Mouse (Mus musculus) hindbrain, embryonic 12.5 days (tissue): ENCODE results near the gene Rab40c. TPM values are rescaled to one million over a fixed set of nuclear protein-coding genes. Genes with fewer than 3 reads are reported as not detected.
A peak's percentile ranks its signal among the peaks of the same experiment; 100 is the strongest.

Experiments used
- ATAC-seq: fragments of 200-750 bp; cut with Nextera tagmentation; 2 replicates; pipeline ENCODE4 v1.8.0; 2017; ENCODE audit warnings: moderate TSS enrichment; ENCODE audit not compliant: low FRiP score
- H3K27ac ChIP-seq: fragments of 300-500 bp; sonication (generic); 2 replicates; pipeline ENCODE4 v1.5.1; 2016; ENCODE audit warnings: mild to moderate bottlenecking
- H3K27me3 ChIP-seq: fragments of 300-500 bp; sonication (generic); 2 replicates; pipeline ENCODE4 v1.6.1; 2016; ENCODE audit warnings: mild to moderate bottlenecking
- H3K36me3 ChIP-seq: fragments of 300-500 bp; sonication (generic); 2 replicates; pipeline ENCODE4 v1.6.1; 2016; ENCODE audit warnings: mild to moderate bottlenecking
- H3K4me1 ChIP-seq: fragments of 300-500 bp; sonication (generic); 2 replicates; pipeline ENCODE4 v1.6.1; 2016
- H3K4me2 ChIP-seq: fragments of 300-500 bp; sonication (generic); replicated peaks from 2 replicates; pipeline ENCODE4 v1.6.1; 2016; ENCODE audit warnings: mild to moderate bottlenecking
- H3K4me3 ChIP-seq: fragments of 300-500 bp; sonication (generic); 2 replicates; pipeline ENCODE4 v1.5.1; 2016; ENCODE audit warnings: mild to moderate bottlenecking
- H3K9ac ChIP-seq: fragments of 300-500 bp; sonication (generic); 2 replicates; pipeline ENCODE4 v1.6.1; 2016; ENCODE audit warnings: mild to moderate bottlenecking, moderate library complexity
- H3K9me3 ChIP-seq: fragments of 300-500 bp; sonication (generic); replicated peaks from 2 replicates; pipeline ENCODE4 v1.6.1; 2016; ENCODE audit warnings: mild to moderate bottlenecking
- WGBS: fragments of 180-500 bp; shearing (Covaris S2); methylation state at CpG from one replicate; pipeline ENCODE4 v1.1.7; 2016; 5-methylcytosine and 5-hydroxymethylcytosine counted together
- polyA plus RNA-seq: library from polyadenylated mRNA; unstranded; fragments of >200 nt; fragmentation: Nextera tagmentation; extraction: Ambion mirVana; gene quantifications from 2 replicates; pipeline ENCODE4 v1.2.1, GENCODE M21; 2016

Rab40c gene
- polyA plus RNA-seq, 1 experiment from 2014 or later = 43.6 TPM

DNA sequence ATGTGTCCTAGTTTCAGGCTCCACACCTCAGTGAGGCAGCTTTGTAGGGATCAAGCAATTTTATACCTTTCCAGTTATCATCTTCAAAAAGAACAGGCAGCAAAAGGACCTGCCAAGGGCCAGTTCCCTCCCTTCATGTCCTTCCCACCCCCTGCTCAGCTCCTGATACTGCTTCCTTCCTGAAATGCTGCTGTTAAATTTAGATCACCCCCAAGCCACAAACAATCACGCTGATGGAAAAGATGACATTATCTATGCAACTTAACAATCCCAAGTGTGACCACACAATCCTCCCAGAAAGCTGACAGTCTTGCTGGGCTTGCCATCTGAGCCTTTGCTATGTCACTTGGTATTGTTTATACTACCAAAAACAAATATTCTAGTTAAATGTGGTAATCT, 5.7 kb downstream of the Rab40c start:
- no peaks in the 10 kb centered on the region for H3K9me3 ChIP-seq
- no peaks in the 10 kb centered on the region for H3K27me3 ChIP-seq
- H3K27ac ChIP-seq = no peak overlapping the region
- no peak for ATAC-seq
- peaks cover 19% of the 10 kb centered on the region for H3K36me3 ChIP-seq
- H3K4me3 ChIP-seq = no peak overlapping the region
- WGBS = 94% methylated on average over 1 of the region's 1 CpGs
- H3K4me1 ChIP-seq = peaks cover 18% of the 10 kb centered on the region
- no peak overlapping the region for H3K4me2 ChIP-seq
- H3K9ac ChIP-seq = no peak overlapping the region

DNA sequence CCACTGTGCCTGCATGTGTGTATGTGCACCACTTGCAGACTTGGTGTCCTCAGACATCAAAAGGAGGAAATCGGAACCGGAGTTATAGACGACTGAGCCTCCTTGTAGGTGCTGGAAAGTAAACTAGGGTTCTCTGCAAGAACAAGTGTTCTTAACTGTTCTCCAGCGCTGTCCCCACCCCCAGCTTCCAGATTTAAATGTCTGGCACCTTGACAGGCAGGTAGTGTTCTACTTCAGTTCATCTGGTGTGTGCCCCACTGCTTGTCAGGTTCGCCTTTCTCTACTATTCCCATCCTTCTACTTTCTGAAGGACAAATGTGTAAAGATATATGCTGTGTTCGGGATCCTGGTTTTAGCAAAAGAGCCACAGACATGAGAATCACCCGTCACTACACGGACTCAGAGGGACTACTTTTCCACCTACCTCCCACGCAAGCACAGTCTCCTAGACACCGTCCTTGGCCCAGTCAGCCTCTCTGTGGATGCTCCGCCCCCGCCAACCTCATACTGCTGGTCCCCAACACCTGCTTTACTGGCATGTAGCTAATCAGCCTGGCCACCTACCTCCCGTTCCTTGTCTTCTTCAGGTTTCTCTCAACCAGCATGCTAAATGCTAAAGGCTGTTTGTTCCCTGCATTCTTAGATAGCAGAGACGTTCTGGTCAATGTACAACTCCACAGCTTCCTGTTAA, 6.2 kb downstream of the Rab40c start:
- no peaks in the 10 kb centered on the region for H3K9me3 ChIP-seq
- H3K27me3 ChIP-seq = no peaks in the 10 kb centered on the region
- peaks cover 19% of the 10 kb centered on the region for H3K36me3 ChIP-seq
- H3K4me1 ChIP-seq = peaks cover 13% of the 10 kb centered on the region
- H3K9ac ChIP-seq = no peak overlapping the region
- H3K4me3 ChIP-seq = no peak overlapping the region
- no peak for ATAC-seq
- WGBS = 91% methylated on average over 14 of the region's 14 CpGs
- no peak overlapping the region for H3K4me2 ChIP-seq
- H3K27ac ChIP-seq = no peak overlapping the region

DNA sequence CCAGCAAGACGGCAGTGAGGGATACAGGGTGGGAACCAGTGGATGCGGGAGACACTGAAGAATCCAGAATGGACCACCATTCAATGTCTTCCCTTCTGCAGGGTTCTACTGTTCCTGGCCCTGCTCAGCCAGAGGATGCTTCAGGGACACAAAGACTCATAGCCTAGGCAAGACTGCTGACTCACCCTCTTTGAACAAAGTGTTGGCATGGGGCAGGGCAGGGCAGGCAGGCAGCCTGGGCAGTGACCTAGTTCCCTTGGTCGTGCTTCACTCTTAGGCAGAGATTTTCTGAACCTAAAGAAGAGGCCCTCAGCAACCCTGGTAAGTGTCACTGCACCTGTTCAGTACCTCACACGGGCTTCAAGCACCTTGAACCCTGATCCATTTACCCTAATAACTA, 7.7 kb downstream of the Rab40c start:
- Histone ChIP-seq H3K4me3 (no peak overlapping the region), H3K4me2 (no peak overlapping the region), H3K9ac (no peak overlapping the region), H3K4me1 (no peaks in the 10 kb centered on the region; the same call in 1 of the 2 replicates), H3K9me3 (no peaks in the 10 kb centered on the region), H3K27me3 (no peaks in the 10 kb centered on the region), H3K27ac (no peak overlapping the region), H3K36me3 (peaks cover 11% of the 10 kb centered on the region)
- ATAC-seq = no peak
- 85% methylated on average over 4 of the region's 4 CpGs for WGBS

DNA sequence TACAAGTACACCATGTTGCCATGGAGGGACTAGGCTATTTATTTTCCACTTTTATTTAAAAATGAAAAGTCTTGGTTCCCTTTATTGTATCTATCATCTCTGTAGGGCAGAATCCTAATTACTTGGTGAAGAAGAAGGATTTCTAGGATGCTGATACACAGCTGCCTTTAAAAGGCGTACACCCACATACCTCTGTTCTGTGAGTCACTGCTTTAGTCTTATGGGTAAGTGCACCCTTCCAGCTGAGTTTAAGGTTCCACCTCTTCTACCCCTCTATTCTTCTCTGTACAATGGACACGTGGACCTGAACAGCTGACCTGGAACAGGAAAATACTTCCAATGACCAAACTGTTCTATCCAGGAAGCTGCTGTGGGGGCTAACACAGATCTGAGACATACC, 11.9 kb downstream of the Rab40c start:
- Histone ChIP-seq H3K4me3 (no peak overlapping the region), H3K36me3 (peaks cover 8% of the 10 kb centered on the region), H3K27ac (no peak overlapping the region), H3K9me3 (no peaks in the 10 kb centered on the region), H3K4me1 (no peaks in the 10 kb centered on the region), H3K27me3 (no peaks in the 10 kb centered on the region), H3K4me2 (no peak overlapping the region), H3K9ac (no peak overlapping the region)
- ATAC-seq = no peak
- WGBS = 88% methylated on average over 2 of the region's 2 CpGs

DNA sequence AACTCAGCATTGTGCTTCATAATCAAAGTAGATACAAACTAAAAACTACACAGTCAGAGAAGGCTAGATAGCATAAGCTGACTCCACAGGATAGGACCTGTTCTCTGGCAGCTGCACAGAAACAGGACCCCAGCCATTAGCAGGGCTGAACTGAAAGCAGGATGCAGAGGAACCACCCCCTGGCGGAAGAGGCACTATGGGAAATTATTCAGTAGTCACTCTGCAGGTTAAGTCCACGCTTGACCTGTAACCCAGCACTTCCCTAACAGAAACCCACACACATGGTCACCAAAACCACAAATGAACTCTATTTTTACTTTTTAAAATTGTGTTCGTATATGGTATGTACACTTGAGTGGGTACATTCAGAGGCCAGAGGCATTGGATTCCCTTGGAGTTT, 16.5 kb downstream of the Rab40c start:
- H3K9ac ChIP-seq = no peak overlapping the region
- no peaks in the 10 kb centered on the region for H3K27me3 ChIP-seq
- no peak overlapping the region for H3K27ac ChIP-seq
- no peak for ATAC-seq
- WGBS = 90% methylated on average over 3 of the region's 3 CpGs
- no peak overlapping the region for H3K4me3 ChIP-seq
- H3K9me3 ChIP-seq = no peaks in the 10 kb centered on the region
- H3K4me2 ChIP-seq = no peak overlapping the region
- no peaks in the 10 kb centered on the region for H3K4me1 ChIP-seq
- peaks cover 8% of the 10 kb centered on the region for H3K36me3 ChIP-seq

DNA sequence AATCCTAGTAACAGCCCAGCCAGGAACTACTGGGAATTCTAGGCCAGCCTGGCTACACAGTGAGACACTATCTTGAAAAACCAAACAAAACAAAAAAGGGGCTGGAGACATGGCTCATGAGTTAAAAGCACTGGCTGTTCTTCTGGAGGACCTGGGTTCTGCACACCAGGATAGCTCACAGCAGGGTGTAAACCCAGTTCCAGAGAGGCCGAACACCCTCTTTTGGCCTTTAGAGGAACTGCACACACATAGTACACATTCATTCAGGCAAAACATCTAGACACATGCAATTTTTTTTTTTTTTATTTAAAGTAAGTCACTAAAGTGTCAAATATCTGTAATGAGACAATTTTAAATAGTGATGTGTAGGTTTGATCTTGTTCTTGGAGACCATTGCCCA, 19.3 kb downstream of the Rab40c start:
- Histone ChIP-seq H3K9ac (no peak overlapping the region), H3K4me3 (no peak overlapping the region), H3K9me3 (no peaks in the 10 kb centered on the region), H3K4me1 (peaks cover 5% of the 10 kb centered on the region; the same call in 1 of the 2 replicates), H3K36me3 (peaks cover 8% of the 10 kb centered on the region), H3K27me3 (no peaks in the 10 kb centered on the region), H3K4me2 (no peak overlapping the region), H3K27ac (no peak overlapping the region)
- no peak for ATAC-seq
- WGBS = 91% methylated on average over 1 of the region's 1 CpGs

DNA sequence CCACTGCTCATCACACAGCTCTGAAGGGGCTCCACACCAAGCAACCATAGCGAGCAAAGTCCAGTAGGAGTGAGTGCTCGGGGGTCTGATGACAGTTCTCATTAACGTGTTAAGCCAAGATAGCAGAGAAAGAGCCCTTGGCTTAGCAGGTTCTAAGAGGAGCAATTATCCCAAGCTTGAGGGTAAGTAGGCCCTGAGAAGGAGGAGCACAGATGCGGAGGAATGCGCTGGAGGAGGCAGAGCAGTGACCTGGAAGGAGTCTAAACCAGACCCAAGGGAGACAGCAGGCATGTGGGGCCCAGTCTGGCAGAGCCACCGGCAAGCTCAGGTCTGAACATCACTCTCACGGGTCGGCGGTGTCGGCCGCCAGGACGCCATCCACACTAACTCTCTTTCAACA, 23.6 kb downstream of the Rab40c start:
- H3K36me3 ChIP-seq = peaks cover 7% of the 10 kb centered on the region
- peaks cover 9% of the 10 kb centered on the region; the same call in 1 of the 2 replicates for H3K4me1 ChIP-seq
- no peak overlapping the region for H3K9ac ChIP-seq
- no peak for ATAC-seq
- H3K4me2 ChIP-seq = no peak overlapping the region
- H3K9me3 ChIP-seq = no peaks in the 10 kb centered on the region
- no peaks in the 10 kb centered on the region for H3K27me3 ChIP-seq
- no peak overlapping the region for H3K4me3 ChIP-seq
- WGBS = 52% methylated on average over 12 of the region's 12 CpGs
- no peak overlapping the region for H3K27ac ChIP-seq

DNA sequence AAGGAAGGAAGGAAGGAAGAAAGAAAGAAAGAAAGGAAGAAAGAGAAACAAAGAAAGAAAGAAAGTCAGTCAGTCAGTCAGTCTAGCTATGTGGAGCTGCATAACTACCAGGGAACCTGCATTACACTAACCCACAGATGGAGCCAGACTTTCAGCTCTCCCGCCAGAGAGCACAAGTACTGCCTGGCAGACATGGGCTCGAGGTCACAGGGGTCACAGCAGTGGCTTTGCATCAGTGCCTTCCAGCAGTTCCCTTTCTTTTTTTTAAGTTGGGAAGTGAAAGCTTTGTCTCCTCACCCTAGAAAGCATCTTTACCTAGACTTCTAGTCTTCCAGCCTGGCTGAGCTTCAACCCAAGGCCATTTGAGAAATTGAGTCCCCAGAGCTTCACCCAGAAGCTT, 24.1 kb downstream of the Rab40c start:
- Histone ChIP-seq H3K27me3 (no peaks in the 10 kb centered on the region), H3K4me1 (peaks cover 9% of the 10 kb centered on the region; the same call in 1 of the 2 replicates), H3K4me3 (no peak overlapping the region), H3K36me3 (peaks cover 3% of the 10 kb centered on the region), H3K4me2 (no peak overlapping the region), H3K9ac (no peak overlapping the region), H3K27ac (no peak overlapping the region), H3K9me3 (no peaks in the 10 kb centered on the region)
- 33% methylated on average over 2 of the region's 2 CpGs for WGBS
- no peak for ATAC-seq

DNA sequence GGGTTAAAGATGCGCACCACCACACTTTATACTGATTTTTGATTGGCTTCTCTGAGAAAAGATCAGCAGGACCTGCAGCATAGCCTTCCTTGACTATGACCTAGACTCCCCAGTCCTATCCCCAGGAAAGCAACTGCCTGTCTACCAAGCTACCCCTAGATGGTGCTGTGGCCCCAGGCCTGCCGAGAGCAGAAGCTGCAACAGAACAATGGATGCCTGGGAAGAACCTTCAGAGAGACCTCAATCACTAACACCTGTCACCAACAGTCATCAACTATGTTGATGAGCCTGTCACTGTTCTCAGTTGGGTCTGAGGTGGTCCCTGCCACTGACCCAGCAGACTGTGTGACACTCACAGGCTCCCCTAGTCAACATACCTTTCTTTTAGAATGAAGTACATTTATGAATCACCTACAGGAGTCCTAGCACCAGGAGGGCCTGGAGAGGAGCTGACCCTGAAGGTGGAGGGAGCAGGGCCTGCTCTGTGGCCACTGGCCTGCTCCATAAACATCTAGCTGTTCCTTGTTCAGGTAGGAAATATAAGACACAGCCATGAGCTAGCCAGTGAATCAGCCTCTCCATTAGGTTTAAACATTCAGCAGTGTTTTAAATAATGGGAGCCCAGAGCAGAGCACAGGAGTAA, 25.4 kb downstream of the Rab40c start:
- Histone ChIP-seq H3K9me3 (no peaks in the 10 kb centered on the region), H3K4me1 (peaks cover 9% of the 10 kb centered on the region; the same call in 1 of the 2 replicates), H3K9ac (no peak overlapping the region), H3K4me2 (no peak overlapping the region), H3K36me3 (peaks cover 6% of the 10 kb centered on the region), H3K27me3 (no peaks in the 10 kb centered on the region), H3K27ac (peak overlapping the region; percentile 58; the same call in 1 of the 2 replicates), H3K4me3 (no peak overlapping the region)
- 31% methylated on average over 2 of the region's 2 CpGs for WGBS
- peak; percentile 85 for ATAC-seq

DNA sequence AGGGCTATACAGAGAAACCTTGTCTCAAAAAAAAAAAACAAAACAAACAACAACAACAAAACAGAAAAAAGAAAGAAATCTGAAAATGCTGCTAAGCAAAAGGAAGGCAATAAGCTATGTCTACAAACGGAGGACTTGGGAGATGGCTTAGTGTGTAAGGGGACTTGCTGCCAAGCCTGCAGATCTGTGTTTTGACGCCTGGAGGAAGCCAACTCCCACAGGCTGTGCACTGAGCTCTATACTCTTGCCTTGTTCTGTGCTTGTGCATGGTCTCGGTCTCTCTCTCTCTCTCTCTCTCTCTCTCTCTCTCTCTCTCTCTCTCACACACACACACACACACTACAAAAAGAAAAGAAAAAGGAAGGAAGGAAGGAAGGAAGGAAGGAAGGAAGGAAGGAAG, 30.7 kb downstream of the Rab40c start:
- no peak overlapping the region for H3K4me2 ChIP-seq
- peaks cover 36% of the 10 kb centered on the region for H3K36me3 ChIP-seq
- H3K27ac ChIP-seq = no peak overlapping the region
- WGBS = 90% methylated on average over 3 of the region's 3 CpGs
- no peak for ATAC-seq
- H3K4me1 ChIP-seq = no peaks in the 10 kb centered on the region
- no peak overlapping the region for H3K9ac ChIP-seq
- H3K4me3 ChIP-seq = no peak overlapping the region
- no peaks in the 10 kb centered on the region for H3K27me3 ChIP-seq
- no peaks in the 10 kb centered on the region for H3K9me3 ChIP-seq

DNA sequence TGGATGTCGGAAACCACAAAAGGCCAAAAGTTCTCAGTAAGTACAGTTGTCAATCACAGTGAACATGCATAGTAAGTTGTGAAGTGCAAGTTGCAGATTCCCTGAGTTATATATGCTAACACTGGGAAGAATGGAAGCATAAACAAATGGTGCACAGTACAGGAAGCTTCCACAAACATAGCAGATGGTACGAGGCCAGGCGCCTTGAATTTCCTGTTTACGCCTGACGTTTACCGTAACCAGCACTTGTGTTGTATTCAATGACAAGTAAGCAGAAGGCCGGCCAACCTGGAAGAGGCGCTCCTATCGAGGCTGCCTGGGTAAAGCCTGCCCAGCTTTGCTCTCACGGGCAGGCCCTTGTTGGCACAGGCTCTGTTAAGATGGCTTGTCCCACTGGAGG, 32.1 kb downstream of the Rab40c start:
- H3K4me1 ChIP-seq = 0 out of 2 replicates have a peak, but pooled peaks cover under 1% of the 10 kb centered on the region
- 93% methylated on average over 10 of the region's 10 CpGs for WGBS
- H3K9me3 ChIP-seq = no peaks in the 10 kb centered on the region
- H3K4me2 ChIP-seq = no peak overlapping the region
- peaks cover 50% of the 10 kb centered on the region for H3K36me3 ChIP-seq
- no peak overlapping the region for H3K27ac ChIP-seq
- H3K4me3 ChIP-seq = no peak overlapping the region
- no peak overlapping the region for H3K9ac ChIP-seq
- no peak for ATAC-seq
- H3K27me3 ChIP-seq = no peaks in the 10 kb centered on the region

DNA sequence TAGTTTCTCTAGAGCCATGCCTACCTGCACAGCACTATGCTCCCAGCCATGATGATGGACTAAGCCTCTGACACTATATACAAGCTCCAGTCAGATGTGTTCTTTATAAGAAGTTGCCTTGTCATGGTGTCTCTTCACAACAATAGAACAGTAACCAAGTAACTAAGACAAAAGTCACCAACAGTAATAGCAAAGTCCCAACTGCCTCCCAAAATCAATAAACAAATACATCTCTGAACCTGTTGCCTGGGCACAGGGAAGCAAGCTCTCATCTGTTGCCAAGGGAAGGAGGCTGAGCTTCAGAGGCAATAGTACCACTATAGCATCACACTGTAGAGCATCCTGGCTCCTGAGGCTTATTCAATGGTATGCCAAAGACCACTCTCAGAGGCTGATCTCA, 32.7 kb downstream of the Rab40c start:
- Histone ChIP-seq H3K9ac (no peak overlapping the region), H3K27ac (no peak overlapping the region), H3K9me3 (no peaks in the 10 kb centered on the region), H3K27me3 (no peaks in the 10 kb centered on the region), H3K4me2 (no peak overlapping the region), H3K4me1 (peaks cover 5% of the 10 kb centered on the region), H3K4me3 (no peak overlapping the region), H3K36me3 (peaks cover 54% of the 10 kb centered on the region)
- ATAC-seq = no peak

DNA sequence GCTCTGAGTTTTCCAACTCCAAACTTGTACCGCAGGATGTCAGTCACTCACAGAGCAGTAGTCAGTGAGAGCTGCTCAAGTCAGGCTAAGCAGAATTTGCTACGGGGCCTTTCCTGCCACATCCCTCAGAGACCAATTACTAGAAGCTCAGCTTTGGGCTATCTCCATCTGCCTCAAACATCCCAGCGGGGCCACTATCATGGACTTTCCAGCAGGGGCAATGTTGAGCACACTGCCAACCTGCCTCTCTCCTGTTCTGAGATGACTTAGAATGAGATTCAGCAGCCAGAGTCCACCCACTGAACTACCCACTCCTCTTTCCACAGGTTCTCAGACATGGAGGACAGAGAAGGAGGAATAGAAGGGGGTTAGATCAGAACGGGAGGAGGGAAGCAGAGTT, 33.9 kb downstream of the Rab40c start:
- Histone ChIP-seq H3K4me1 (peaks cover 17% of the 10 kb centered on the region), H3K27me3 (no peaks in the 10 kb centered on the region), H3K9ac (no peak overlapping the region), H3K27ac (no peak overlapping the region), H3K4me2 (no peak overlapping the region), H3K4me3 (no peak overlapping the region), H3K36me3 (peaks cover 56% of the 10 kb centered on the region), H3K9me3 (no peaks in the 10 kb centered on the region)
- 61% methylated on average over 4 of the region's 4 CpGs for WGBS
- no peak for ATAC-seq
